Mouse (Mus musculus): ENCODE measurements around the gene Prkcg. TPM values are rescaled to one million over a fixed set of nuclear protein-coding genes. Genes with fewer than 3 reads are reported as not detected.

Gene Prkcg
- polyA plus RNA-seq, 1 experiment from 2014 or later: 0.12 TPM

DNA sequence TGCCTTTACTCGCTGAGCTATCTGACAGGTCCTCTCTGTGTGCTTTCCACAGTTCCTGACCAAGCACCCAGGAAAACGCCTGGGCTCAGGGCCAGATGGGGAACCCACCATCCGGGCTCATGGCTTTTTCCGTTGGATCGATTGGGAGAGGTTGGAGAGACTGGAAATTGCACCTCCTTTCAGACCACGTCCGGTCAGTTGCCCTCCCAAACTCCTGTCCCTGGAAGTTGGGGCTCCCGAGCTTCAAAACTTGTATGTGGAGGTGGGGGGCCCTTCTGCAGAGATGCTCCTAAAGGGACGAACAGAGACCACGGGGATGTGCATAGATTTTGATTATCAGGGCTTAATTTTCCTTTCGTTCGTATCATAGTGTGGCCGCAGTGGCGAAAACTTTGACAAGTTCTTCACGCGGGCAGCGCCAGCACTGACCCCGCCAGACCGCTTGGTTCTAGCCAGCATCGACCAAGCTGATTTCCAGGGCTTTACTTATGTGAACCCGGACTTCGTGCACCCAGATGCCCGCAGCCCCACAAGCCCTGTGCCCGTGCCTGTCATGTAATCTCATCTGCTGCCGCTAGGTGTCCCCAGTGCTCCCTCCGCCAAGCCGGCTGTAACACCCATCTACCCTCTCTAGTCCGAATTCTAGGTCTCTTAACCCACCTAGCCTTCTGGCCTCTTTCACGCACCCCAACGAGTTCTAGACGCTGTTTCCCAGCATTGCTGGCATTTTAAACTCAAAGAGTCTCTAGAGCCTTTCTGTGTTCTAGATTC is 41.0 kb downstream of the Prkcg start:
- Histone ChIP-seq H3K27me3 (no peaks in the 10 kb centered on the region), H3K4me2 (replicated peaks) (peak overlapping the region; percentile 23; the same call in 1 of the 2 replicates), H3K4me3 (no peak overlapping the region), H3K9ac (no peak overlapping the region), H3K27ac (no peak overlapping the region), H3K36me3 (no peaks in the 10 kb centered on the region), H3K9me3 (no peaks in the 10 kb centered on the region), H3K4me1 (peaks cover 13% of the 10 kb centered on the region; the same call in 1 of the 2 replicates)
- no peak for ATAC-seq (ENCODE audit: insufficient number of reproducible peaks, insufficient read depth, low FRiP score, low TSS enrichment)
- 20% methylated on average over 31 of the region's 31 CpGs for WGBS

DNA sequence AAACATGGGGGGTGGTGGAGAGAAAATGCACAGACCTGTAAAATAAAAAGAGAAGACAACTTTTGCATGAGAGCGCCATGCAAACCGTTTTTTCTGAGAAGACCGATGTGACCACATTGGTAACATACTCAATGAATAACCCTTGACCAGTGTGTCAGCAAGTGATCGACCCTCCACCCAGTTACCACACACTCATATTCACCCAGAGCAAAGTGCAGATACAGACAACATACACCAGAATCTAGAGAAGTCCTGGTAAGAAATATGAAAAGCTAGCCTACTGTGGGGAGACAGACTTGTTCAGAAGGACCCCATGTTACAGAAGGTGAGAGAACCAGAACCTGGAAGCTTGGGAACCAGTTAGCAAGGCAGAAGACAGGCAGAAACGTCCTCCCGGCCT is 42.2 kb downstream of the Prkcg start:
- peaks cover 13% of the 10 kb centered on the region; the same call in 1 of the 2 replicates for H3K4me1 ChIP-seq
- H3K27ac ChIP-seq: peak overlapping the region; percentile 92
- peak; percentile 13; the same call in 1 of the 2 replicates for ATAC-seq (ENCODE audit: insufficient number of reproducible peaks, insufficient read depth, low FRiP score, low TSS enrichment)
- H3K36me3 ChIP-seq: no peaks in the 10 kb centered on the region
- H3K9ac ChIP-seq: no peak overlapping the region
- H3K4me3 ChIP-seq: peak overlapping the region; percentile 63; the same call in 1 of the 2 replicates
- H3K27me3 ChIP-seq: no peaks in the 10 kb centered on the region
- no peaks in the 10 kb centered on the region for H3K9me3 ChIP-seq
- 51% methylated on average over 6 of the region's 6 CpGs for WGBS
- H3K4me2 ChIP-seq (replicated peaks): peak overlapping the region; percentile 70

DNA sequence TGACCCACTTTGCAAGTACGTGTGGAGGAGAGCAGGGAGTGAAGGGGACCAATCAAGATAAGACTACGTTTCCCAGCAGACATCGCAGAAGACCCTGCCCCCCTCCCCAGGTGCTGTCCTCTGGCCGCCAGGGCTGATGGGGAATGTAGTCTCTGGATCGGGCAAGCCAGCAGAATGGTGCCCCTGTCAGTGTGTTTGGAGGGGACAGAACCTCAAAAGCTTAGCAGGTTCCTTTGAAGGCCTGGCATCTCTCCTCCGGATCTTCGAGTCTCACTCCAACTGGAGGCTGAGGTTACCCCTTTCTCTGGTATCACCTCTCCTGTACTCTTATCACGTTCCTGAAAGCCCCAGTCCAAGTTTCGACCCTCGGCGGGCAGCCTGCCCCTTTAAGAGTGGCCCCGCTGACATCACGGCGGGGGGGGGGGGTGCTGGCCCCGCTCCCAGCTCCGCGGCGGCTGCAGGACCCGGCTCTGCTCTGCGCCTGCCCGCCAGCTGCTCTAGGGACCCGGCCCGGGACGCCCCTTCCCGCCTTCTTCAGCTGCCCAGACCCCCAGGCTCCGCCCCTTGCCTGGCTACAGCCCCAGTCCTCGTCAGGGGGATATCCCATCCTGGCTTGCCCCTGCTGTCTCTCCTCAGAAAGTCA is 42.7 kb downstream of the Prkcg start:
- Histone ChIP-seq H3K4me3 (peak overlapping the region; percentile 63), H3K36me3 (no peaks in the 10 kb centered on the region; the same call in 1 of the 2 replicates), H3K4me1 (peaks cover 13% of the 10 kb centered on the region; the same call in 1 of the 2 replicates), H3K27me3 (no peaks in the 10 kb centered on the region), H3K9ac (peak overlapping the region; percentile 73), H3K27ac (peak overlapping the region; percentile 92), H3K9me3 (no peaks in the 10 kb centered on the region), H3K4me2 (replicated peaks) (peak overlapping the region; percentile 70)
- WGBS: under 1% methylated on average over 17 of the region's 27 CpGs
- ATAC-seq (ENCODE audit: insufficient number of reproducible peaks, insufficient read depth, low FRiP score, low TSS enrichment): peak; percentile 92

DNA sequence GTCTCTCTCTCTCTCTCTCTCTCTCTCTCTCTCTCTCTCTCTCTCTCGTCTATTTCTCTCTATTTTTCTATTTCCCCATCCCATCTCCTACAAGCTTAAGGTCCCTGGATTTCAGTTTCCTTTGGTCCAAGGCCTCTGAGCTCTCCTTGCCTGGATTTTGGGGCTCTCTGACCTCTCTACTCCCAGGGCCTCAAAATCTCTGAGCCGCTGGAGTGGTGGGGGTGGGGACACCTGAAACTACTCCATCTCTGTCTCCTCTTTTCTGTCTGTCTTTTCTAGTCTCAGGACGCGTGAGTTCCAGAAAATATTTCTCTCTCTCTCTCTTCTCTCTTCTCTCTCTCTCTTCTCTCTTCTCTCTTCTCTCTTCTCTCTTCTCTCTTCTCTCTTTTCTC is 43.2 kb downstream of the Prkcg start:
- H3K27ac ChIP-seq: peak overlapping the region; percentile 92
- no peaks in the 10 kb centered on the region for H3K9me3 ChIP-seq
- no peaks in the 10 kb centered on the region; the same call in 1 of the 2 replicates for H3K36me3 ChIP-seq
- no peak for ATAC-seq (ENCODE audit: insufficient number of reproducible peaks, insufficient read depth, low FRiP score, low TSS enrichment)
- H3K4me2 ChIP-seq (replicated peaks): peak overlapping the region; percentile 70
- H3K27me3 ChIP-seq: no peaks in the 10 kb centered on the region
- WGBS: 1% methylated on average over 4 of the region's 4 CpGs
- H3K4me1 ChIP-seq: peaks cover 13% of the 10 kb centered on the region; the same call in 1 of the 2 replicates
- peak overlapping the region; percentile 73 for H3K9ac ChIP-seq
- H3K4me3 ChIP-seq: peak overlapping the region; percentile 63

DNA sequence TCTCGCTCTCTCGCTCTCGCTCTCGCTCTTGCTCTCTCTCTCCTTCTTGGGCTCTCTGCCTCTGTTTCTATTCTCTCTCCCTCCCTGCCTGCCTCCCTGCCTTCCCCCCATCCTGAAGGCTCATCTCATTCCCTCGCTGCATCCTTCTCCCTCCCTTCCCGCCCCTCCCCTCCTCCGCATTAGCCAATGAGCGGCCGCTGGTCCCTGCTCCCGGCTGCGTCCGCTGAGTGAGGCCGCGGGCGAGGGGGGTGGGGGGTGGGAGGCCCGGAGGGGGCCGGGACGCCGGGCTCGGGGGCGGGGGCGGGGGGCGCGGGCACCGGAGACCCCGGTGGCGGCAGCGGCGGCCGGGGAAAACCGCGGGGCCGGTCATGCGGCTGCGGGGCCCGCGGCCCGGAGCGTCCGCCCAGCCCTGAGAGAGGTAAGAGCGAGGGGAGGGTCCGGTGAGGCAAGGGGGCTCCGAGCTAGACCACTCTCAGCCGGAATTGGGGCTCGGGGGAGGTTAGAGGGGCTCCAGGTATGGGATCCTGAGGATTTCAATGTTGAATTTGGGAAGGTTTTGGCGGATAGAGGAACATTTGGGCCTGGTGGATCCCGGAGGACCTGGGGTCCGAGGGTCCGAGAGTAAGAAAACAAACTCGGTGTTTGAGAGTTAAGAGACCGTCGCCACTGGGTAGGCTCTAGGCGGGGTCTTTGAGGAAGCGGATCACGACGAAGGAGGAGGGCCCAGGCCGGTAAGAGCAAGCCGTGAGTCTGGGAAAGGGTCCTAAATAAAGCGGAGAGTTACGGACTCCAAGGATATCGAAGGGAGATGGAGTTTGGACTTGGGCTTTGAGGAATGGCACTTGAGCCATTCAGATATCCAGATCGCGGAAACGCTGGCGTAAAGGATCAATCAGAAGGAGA is 43.9 kb downstream of the Prkcg start, which contains the start of gene Cacng7:
Gene Cacng7 (plus strand): TSS at position 337 of the 903 bp plus-strand sequence.
- Histone ChIP-seq H3K9me3 (no peaks in the 10 kb centered on the region), H3K9ac (peak within 1 kb of the TSS; percentile 73), H3K4me1 (peaks cover 13% of the 10 kb centered on the region; the same call in 1 of the 2 replicates), H3K4me3 (peak within 1 kb of the TSS; percentile 63), H3K4me2 (replicated peaks) (peak within 1 kb of the TSS; percentile 70), H3K36me3 (peaks cover under 1% of the 10 kb centered on the region; the same call in 1 of the 2 replicates), H3K27me3 (no peaks in the 10 kb centered on the region), H3K27ac (peak within 1 kb of the TSS; percentile 92)
- ATAC-seq (ENCODE audit: insufficient number of reproducible peaks, insufficient read depth, low FRiP score, low TSS enrichment): peak; percentile 61
- WGBS: under 1% methylated on average over 64 of the region's 65 CpGs

DNA sequence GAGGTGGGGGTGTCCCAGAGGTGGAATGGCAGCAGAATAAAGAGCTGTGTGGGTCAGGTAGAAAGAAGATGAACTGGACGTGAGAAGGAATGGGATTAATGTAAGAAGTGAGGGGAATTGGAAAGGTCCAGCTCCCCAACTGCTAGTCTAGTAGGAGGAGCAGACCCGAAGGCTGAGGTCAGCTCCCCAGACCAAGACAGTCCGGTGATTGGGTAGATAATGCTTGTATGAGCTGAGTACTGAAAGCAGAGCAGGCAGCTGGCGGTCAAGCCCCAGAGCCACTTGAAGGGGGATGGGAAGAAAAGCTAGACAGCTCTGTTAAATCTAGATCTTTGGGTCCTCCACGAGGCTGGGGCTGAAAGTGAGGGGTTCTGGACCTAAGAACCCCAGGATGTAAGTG is 44.6 kb downstream of the Prkcg start:
- Histone ChIP-seq H3K9me3 (no peaks in the 10 kb centered on the region), H3K4me1 (peaks cover 13% of the 10 kb centered on the region; the same call in 1 of the 2 replicates), H3K27me3 (no peaks in the 10 kb centered on the region), H3K36me3 (peaks cover 6% of the 10 kb centered on the region; the same call in 1 of the 2 replicates), H3K27ac (peak overlapping the region; percentile 92), H3K4me3 (peak overlapping the region; percentile 63), H3K4me2 (replicated peaks) (peak overlapping the region; percentile 70), H3K9ac (peak overlapping the region; percentile 73)
- ATAC-seq (ENCODE audit: insufficient number of reproducible peaks, insufficient read depth, low FRiP score, low TSS enrichment): no peak
- 9% methylated on average over 5 of the region's 5 CpGs for WGBS

DNA sequence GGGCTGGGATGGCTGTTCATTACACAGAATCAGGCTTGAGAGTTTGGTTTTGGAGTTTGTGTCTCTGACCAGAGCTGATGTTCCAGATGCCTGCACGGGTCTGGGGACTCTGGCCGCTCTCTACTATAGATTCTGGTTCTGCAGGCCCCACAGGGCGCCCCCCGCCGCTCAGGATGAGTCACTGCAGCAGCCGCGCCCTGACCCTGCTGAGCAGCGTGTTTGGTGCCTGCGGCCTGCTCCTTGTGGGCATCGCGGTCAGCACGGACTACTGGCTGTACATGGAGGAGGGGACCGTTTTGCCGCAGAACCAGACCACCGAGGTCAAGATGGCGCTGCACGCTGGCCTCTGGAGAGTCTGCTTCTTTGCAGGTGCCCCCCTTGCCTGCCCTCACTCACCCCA is 47.4 kb downstream of the Prkcg start:
- no peak for ATAC-seq (ENCODE audit: insufficient number of reproducible peaks, insufficient read depth, low FRiP score, low TSS enrichment)
- peaks cover 28% of the 10 kb centered on the region for H3K36me3 ChIP-seq
- H3K4me3 ChIP-seq: no peak overlapping the region
- H3K4me2 ChIP-seq (replicated peaks): no peak overlapping the region
- no peak overlapping the region for H3K27ac ChIP-seq
- H3K9ac ChIP-seq: no peak overlapping the region
- H3K27me3 ChIP-seq: no peaks in the 10 kb centered on the region
- WGBS: 60% methylated on average over 17 of the region's 17 CpGs
- no peaks in the 10 kb centered on the region for H3K9me3 ChIP-seq
- H3K4me1 ChIP-seq: peaks cover 8% of the 10 kb centered on the region; the same call in 1 of the 2 replicates

DNA sequence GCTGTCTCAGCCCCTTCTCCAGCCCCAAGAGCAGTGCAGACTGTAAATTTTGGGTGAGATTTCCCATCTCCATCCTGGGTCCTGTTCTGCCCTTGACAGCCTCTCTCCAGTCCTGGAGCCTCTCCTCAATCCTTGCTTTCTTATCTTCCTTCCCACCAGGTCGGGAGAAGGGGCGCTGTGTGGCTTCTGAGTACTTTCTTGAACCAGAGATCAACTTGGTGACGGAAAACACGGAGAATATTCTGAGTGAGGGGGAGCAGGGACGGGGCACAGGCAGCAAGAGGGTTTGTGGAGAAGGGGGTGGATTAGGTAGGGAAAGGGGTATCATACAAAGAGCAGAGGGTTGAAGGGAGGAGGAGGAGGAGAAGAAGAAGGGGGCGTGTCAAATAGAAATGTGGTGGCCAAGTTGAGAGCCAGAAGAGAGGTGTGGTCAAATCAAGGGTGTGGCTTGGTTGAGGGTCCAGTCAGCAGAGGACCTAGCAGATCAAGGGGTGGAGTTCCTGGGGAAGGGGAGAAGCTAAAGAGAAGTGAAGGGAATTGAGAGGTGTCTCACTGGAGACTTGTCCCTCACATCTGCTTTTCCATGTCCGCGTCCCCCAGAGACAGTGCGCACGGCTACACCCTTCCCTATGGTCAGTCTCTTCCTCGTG is 49.4 kb downstream of the Prkcg start:
- ATAC-seq (ENCODE audit: insufficient number of reproducible peaks, insufficient read depth, low FRiP score, low TSS enrichment): no peak
- Histone ChIP-seq H3K9ac (no peak overlapping the region), H3K4me2 (replicated peaks) (no peak overlapping the region), H3K9me3 (no peaks in the 10 kb centered on the region), H3K36me3 (peaks cover 39% of the 10 kb centered on the region), H3K27ac (no peak overlapping the region), H3K27me3 (no peaks in the 10 kb centered on the region), H3K4me3 (no peak overlapping the region), H3K4me1 (peaks cover 7% of the 10 kb centered on the region; the same call in 1 of the 2 replicates)
- 81% methylated on average over 11 of the region's 11 CpGs for WGBS

DNA sequence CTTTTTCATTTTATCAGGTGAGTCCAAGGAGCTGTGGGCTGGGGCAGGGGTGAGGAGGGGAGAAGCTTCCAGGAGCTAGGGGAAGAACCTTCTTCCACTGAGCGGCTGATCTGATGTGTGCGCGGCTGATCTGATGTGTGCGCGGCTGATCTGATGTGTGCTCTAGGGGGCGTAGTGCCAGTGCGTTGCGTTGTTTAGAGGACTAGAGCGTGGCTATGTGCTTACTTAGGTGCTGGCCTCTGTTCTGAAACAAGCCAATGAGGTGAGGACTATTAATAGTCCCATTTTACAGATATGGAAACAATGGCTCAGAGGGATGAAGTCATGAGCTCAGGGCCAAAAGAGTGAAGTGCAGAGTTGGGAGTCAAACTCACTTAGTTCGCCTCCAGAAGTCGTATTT is 50.0 kb downstream of the Prkcg start:
- 91% methylated on average over 11 of the region's 11 CpGs for WGBS
- Histone ChIP-seq H3K9me3 (no peaks in the 10 kb centered on the region), H3K27ac (no peak overlapping the region), H3K4me2 (replicated peaks) (no peak overlapping the region), H3K4me3 (no peak overlapping the region), H3K36me3 (peaks cover 44% of the 10 kb centered on the region), H3K4me1 (peaks cover under 1% of the 10 kb centered on the region; the same call in 1 of the 2 replicates), H3K9ac (no peak overlapping the region), H3K27me3 (no peaks in the 10 kb centered on the region)
- no peak for ATAC-seq (ENCODE audit: insufficient number of reproducible peaks, insufficient read depth, low FRiP score, low TSS enrichment)

DNA sequence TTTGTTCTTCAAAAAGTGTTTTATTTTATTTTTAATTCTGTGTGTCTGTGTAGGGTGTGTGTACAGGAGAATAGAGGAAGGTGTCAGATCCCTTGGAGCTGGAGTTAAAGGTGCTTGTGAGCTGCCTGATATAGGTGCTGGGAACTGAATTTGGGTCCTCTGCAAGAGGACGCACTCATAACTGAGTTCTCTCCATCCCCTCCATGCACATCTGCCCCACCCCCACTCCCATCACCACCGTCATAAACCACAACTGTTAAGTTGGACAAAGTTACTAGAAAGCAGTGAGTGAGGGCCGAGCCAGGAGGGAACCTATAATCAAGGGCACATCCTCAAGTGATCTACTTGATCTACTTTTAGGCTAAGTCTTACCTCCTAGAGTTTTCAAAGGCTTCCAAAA is 54.9 kb downstream of the Prkcg start:
- H3K9me3 ChIP-seq: no peaks in the 10 kb centered on the region
- 94% methylated on average over 3 of the region's 3 CpGs for WGBS
- H3K27me3 ChIP-seq: no peaks in the 10 kb centered on the region
- no peak overlapping the region for H3K4me3 ChIP-seq
- peaks cover 71% of the 10 kb centered on the region for H3K36me3 ChIP-seq
- no peak for ATAC-seq (ENCODE audit: insufficient number of reproducible peaks, insufficient read depth, low FRiP score, low TSS enrichment)
- no peak overlapping the region for H3K27ac ChIP-seq
- no peaks in the 10 kb centered on the region for H3K4me1 ChIP-seq
- H3K4me2 ChIP-seq (replicated peaks): no peak overlapping the region
- H3K9ac ChIP-seq: no peak overlapping the region

DNA sequence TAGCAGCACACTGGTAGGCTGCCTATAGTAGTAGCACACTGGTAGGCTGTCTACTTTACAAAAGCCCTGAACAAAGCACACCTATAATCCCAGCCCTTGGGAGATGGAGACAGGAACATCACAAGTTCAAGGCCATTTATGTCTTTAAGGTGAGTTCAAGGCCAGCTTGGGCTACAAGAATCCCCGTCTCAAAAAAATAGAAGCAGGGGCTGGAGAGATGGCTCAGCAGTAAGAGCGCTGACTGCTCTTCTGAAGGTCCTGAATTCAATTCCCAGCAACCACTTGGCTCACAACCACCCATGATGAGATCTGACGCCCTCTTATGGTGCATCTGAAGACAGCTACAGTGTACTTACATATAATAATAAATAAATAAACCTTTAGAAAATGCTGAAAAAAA is 56.3 kb downstream of the Prkcg start:
- H3K9me3 ChIP-seq: no peaks in the 10 kb centered on the region
- no peak overlapping the region for H3K9ac ChIP-seq
- ATAC-seq (ENCODE audit: insufficient number of reproducible peaks, insufficient read depth, low FRiP score, low TSS enrichment): no peak
- WGBS: 93% methylated on average over 3 of the region's 3 CpGs
- H3K27me3 ChIP-seq: no peaks in the 10 kb centered on the region
- H3K4me3 ChIP-seq: no peak overlapping the region
- H3K27ac ChIP-seq: no peak overlapping the region
- H3K36me3 ChIP-seq: peaks cover 75% of the 10 kb centered on the region
- no peak overlapping the region for H3K4me2 ChIP-seq (replicated peaks)
- no peaks in the 10 kb centered on the region for H3K4me1 ChIP-seq

Data from embryonic facial prominence, embryonic 12.5 days (tissue).